Mouse (Mus musculus) lung, postnatal 0 days (tissue): Measurements from ENCODE around the gene P4hb. TPM values are rescaled to one million over a fixed set of nuclear protein-coding genes. Genes with fewer than 3 reads are reported as not detected.
A peak's percentile ranks its signal among the peaks of the same experiment; 100 is the strongest.
"Not testable (repeated sequence)": the region's sequence is repeated elsewhere in the genome, so short reads cannot be mapped to it uniquely, and the experiment has no call there.

Experiments
- ATAC-seq: fragments of 200-750 bp; cut with Nextera tagmentation; 2 replicates; pipeline ENCODE4 v1.8.0; 2017; ENCODE audit warnings: moderate library complexity
- DNase-seq: peaks from one replicate; pipeline ENCODE4 v3.0.0-alpha.2; 2016; ENCODE audit warnings: low spot score
- H3K27ac ChIP-seq: fragments of 300-500 bp; sonication (generic); 2 replicates; pipeline ENCODE4 v1.5.1; 2014; ENCODE audit warnings: antibody characterized with exemption, mild to moderate bottlenecking, low read length, mixed read lengths
- H3K27me3 ChIP-seq: fragments of 300-500 bp; sonication (generic); replicated peaks from 2 replicates; pipeline ENCODE4 v1.6.1; 2014; ENCODE audit warnings: low read length, mixed read lengths; ENCODE audit not compliant: insufficient read depth
- H3K36me3 ChIP-seq: fragments of 300-500 bp; sonication (generic); 2 replicates; pipeline ENCODE4 v1.6.1; 2014; ENCODE audit warnings: low read length, mixed read lengths; ENCODE audit not compliant: insufficient read depth
- H3K4me1 ChIP-seq: fragments of 300-500 bp; sonication (generic); 2 replicates; pipeline ENCODE4 v1.6.1; 2014; ENCODE audit warnings: antibody characterized with exemption, low read depth, low read length, mixed read lengths; ENCODE audit not compliant: insufficient read depth
- H3K4me2 ChIP-seq: fragments of 300-500 bp; sonication (generic); replicated peaks from 2 replicates; pipeline ENCODE4 v1.6.1; 2014; ENCODE audit warnings: low read depth, mild to moderate bottlenecking, low read length, moderate library complexity, mixed read lengths
- H3K4me3 ChIP-seq: fragments of 300-500 bp; sonication (generic); 2 replicates; pipeline ENCODE4 v1.5.1; 2014; ENCODE audit warnings: low read depth, low read length
- H3K9ac ChIP-seq: fragments of 300-500 bp; sonication (generic); replicated peaks from 2 replicates; pipeline ENCODE4 v1.6.1; 2014; ENCODE audit warnings: low read depth, mild to moderate bottlenecking
- H3K9me3 ChIP-seq: fragments of 300-500 bp; sonication (generic); 2 replicates; pipeline ENCODE4 v1.6.1; 2016; ENCODE audit warnings: low read length, mixed read lengths
- CTCF ChIP-seq: IDR thresholded peaks from 2 replicates; pipeline ENCODE4 v1.5.1; 2016; ENCODE audit warnings: antibody characterized with exemption, mild to moderate bottlenecking
- EP300 ChIP-seq: IDR thresholded peaks from 2 replicates; pipeline ENCODE4 v1.6.1; 2016; ENCODE audit warnings: antibody characterized with exemption, mild to moderate bottlenecking, control low read depth
- WGBS: fragments of 180-500 bp; shearing (Covaris S2); extraction: QIAGEN DNeasy Blood & Tissue Kit; methylation state at CpG from one replicate; pipeline ENCODE4 v1.1.7; 2014; 5-methylcytosine and 5-hydroxymethylcytosine counted together
- polyA plus RNA-seq: library from polyadenylated mRNA; unstranded; fragments of >200 nt; fragmentation: Nextera tagmentation; extraction: Ambion mirVana; gene quantifications from 2 replicates; pipeline ENCODE4 v1.2.1, GENCODE M21; 2015

P4hb gene
- polyA plus RNA-seq, 1 experiment from 2014 or later: 555 TPM

- DNase-seq (peak; percentile 92), ATAC-seq (peak; percentile 60)
- TF ChIP-seq EP300: no peak
- peak; percentile 100 for TF ChIP-seq CTCF
- H3K27me3 ChIP-seq: no peaks in the 10 kb centered on the region
- no peak overlapping the region for H3K27ac ChIP-seq
- no peaks in the 10 kb centered on the region for H3K36me3 ChIP-seq
- H3K9ac ChIP-seq: no peak overlapping the region
- H3K4me1 ChIP-seq: peaks cover 12% of the 10 kb centered on the region
- WGBS: 17% methylated on average over 17 of the region's 17 CpGs
- no peaks in the 10 kb centered on the region for H3K9me3 ChIP-seq
- no peak overlapping the region for H3K4me3 ChIP-seq
- no peak overlapping the region for H3K4me2 ChIP-seq
Observed at GRCm38 (mm10) chr11:120515611-120516010, 57.4 kb downstream of the P4hb start.

- peaks cover 11% of the 10 kb centered on the region for H3K4me1 ChIP-seq
- ATAC-seq, H3K9me3 ChIP-seq, H3K27me3 ChIP-seq, H3K9ac ChIP-seq, DNase-seq, H3K36me3 ChIP-seq, H3K4me3 ChIP-seq, H3K4me2 ChIP-seq, H3K27ac ChIP-seq: not testable (repeated sequence)
- 83% methylated on average over 2 of the region's 2 CpGs for WGBS
Observed at GRCm38 (mm10) chr11:120514262-120514661, 58.8 kb downstream of the P4hb start.

GRCm38 (mm10) chr11:120512790-120513453, 60.1 kb downstream of the P4hb start:
- Histone ChIP-seq H3K36me3 (no peaks in the 10 kb centered on the region), H3K4me2 (no peak overlapping the region), H3K27ac (no peak overlapping the region), H3K9ac (no peak overlapping the region), H3K4me1 (peaks cover 6% of the 10 kb centered on the region; the same call in 1 of the 2 replicates), H3K9me3 (no peaks in the 10 kb centered on the region), H3K27me3 (no peaks in the 10 kb centered on the region), H3K4me3 (no peak overlapping the region)
- no peak for DNase-seq
- 30% methylated on average over 6 of the region's 6 CpGs for WGBS
- ATAC-seq: no peak
- TF ChIP-seq CTCF (no peak), EP300 (no peak)

GRCm38 (mm10) chr11:120510375-120511030, 62.5 kb downstream of the P4hb start:
- peak; percentile 64 for DNase-seq
- no peak for ATAC-seq
- peak overlapping the region; percentile 38; the same call in 1 of the 2 replicates for H3K9ac ChIP-seq
- TF ChIP-seq EP300 (no peak), CTCF (no peak)
- peaks cover 6% of the 10 kb centered on the region; the same call in 1 of the 2 replicates for H3K4me1 ChIP-seq
- H3K9me3 ChIP-seq: no peaks in the 10 kb centered on the region
- no peaks in the 10 kb centered on the region for H3K36me3 ChIP-seq
- 8% methylated on average over 16 of the region's 16 CpGs for WGBS
- H3K4me3 ChIP-seq: peak overlapping the region; percentile 20
- no peaks in the 10 kb centered on the region for H3K27me3 ChIP-seq
- H3K4me2 ChIP-seq: peak overlapping the region; percentile 54
- peak overlapping the region; percentile 77 for H3K27ac ChIP-seq

Other genes with a start within 250 kb of the P4hb start
- gene Actg1, start 224.7 kb downstream of the P4hb start, polyA plus RNA-seq: 1,989 and 2,317 TPM in 2 replicates
- 0.36 and 0.74 TPM in 2 replicates for gene Fscn2, start 211.7 kb downstream of the P4hb start, polyA plus RNA-seq
- 18.1 and 19.6 TPM in 2 replicates for gene Faap100, start 194.5 kb downstream of the P4hb start, polyA plus RNA-seq
- gene Nploc4, start 135.5 kb downstream of the P4hb start, polyA plus RNA-seq: 15.3 and 16.5 TPM in 2 replicates
- gene Tspan10, start 130.6 kb downstream of the P4hb start, polyA plus RNA-seq: not detected in 2 replicates
- gene Pde6g, start 119.8 kb downstream of the P4hb start, polyA plus RNA-seq: not detected in 2 replicates
- gene Oxld1, start 115.2 kb downstream of the P4hb start, polyA plus RNA-seq: 14.9 and 18.9 TPM in 2 replicates
- 16.5 and 21.1 TPM in 2 replicates for gene Ccdc137, start 115.1 kb downstream of the P4hb start, polyA plus RNA-seq
- 29.8 and 33.4 TPM in 2 replicates for gene Arl16, start 105.6 kb downstream of the P4hb start, polyA plus RNA-seq
- 60.6 and 67.7 TPM in 2 replicates for gene Mrpl12, start 88.6 kb downstream of the P4hb start, polyA plus RNA-seq
- gene Slc25a10, start 81.4 kb downstream of the P4hb start, polyA plus RNA-seq: 75.4 and 83.4 TPM in 2 replicates
- gene Gcgr, start 42.6 kb downstream of the P4hb start, polyA plus RNA-seq: 0.61 and 0.76 TPM in 2 replicates
- gene Mcrip1, start 23.5 kb downstream of the P4hb start, polyA plus RNA-seq: 209 and 215 TPM in 2 replicates
- gene Ppp1r27, start 22.1 kb downstream of the P4hb start, polyA plus RNA-seq: not detected in 2 replicates
- gene Arhgdia, start 8.4 kb upstream of the P4hb start, polyA plus RNA-seq: 512 TPM in 2 replicates
- gene Alyref, start 25.1 kb upstream of the P4hb start, polyA plus RNA-seq: 149 and 150 TPM in 2 replicates
- gene Anapc11, start 25.2 kb upstream of the P4hb start, polyA plus RNA-seq: 138 and 151 TPM in 2 replicates
- gene Npb, start 35.2 kb upstream of the P4hb start, polyA plus RNA-seq: 2.5 and 2.9 TPM in 2 replicates
- 93.9 and 102 TPM in 2 replicates for gene Pcyt2, start 44.7 kb upstream of the P4hb start, polyA plus RNA-seq
- gene Sirt7, start 52.0 kb upstream of the P4hb start, polyA plus RNA-seq: 45.3 and 46.0 TPM in 2 replicates
- 25.9 and 28.3 TPM in 2 replicates for gene Mafg, start 60.3 kb upstream of the P4hb start, polyA plus RNA-seq
- 6.9 and 7.1 TPM in 2 replicates for gene Pycr1, start 70.5 kb upstream of the P4hb start, polyA plus RNA-seq
- 0.46 TPM in 1 of 2 replicates, not detected in the other for gene Myadml2, start 74.9 kb upstream of the P4hb start, polyA plus RNA-seq
- 8.5 and 10.2 TPM in 2 replicates for gene Notum, start 87.9 kb upstream of the P4hb start, polyA plus RNA-seq
- 114 and 129 TPM in 2 replicates for gene Aspscr1, start 99.7 kb upstream of the P4hb start, polyA plus RNA-seq
- 102 and 112 TPM in 2 replicates for gene Cenpx, start 140.5 kb upstream of the P4hb start, polyA plus RNA-seq
- 37.3 and 41.4 TPM in 2 replicates for gene Lrrc45, start 140.7 kb upstream of the P4hb start, polyA plus RNA-seq
- 56.0 and 61.9 TPM in 2 replicates for gene Rac3, start 148.2 kb upstream of the P4hb start, polyA plus RNA-seq
- 344 and 430 TPM in 2 replicates for gene Dcxr, start 154.0 kb upstream of the P4hb start, polyA plus RNA-seq
- gene Cbr2, start 158.9 kb upstream of the P4hb start, polyA plus RNA-seq: 4,475 and 4,528 TPM in 2 replicates
- 2.0 and 3.7 TPM in 2 replicates for gene Hmga1b, start 189.5 kb upstream of the P4hb start, polyA plus RNA-seq
- 22.5 and 26.4 TPM in 2 replicates for gene Rfng, start 211.0 kb upstream of the P4hb start, polyA plus RNA-seq
- gene Gps1, start 211.0 kb upstream of the P4hb start, polyA plus RNA-seq: 121 and 131 TPM in 2 replicates
- 40.5 and 43.1 TPM in 2 replicates for gene Dus1l, start 223.2 kb upstream of the P4hb start, polyA plus RNA-seq